In the genomic region with DNA sequence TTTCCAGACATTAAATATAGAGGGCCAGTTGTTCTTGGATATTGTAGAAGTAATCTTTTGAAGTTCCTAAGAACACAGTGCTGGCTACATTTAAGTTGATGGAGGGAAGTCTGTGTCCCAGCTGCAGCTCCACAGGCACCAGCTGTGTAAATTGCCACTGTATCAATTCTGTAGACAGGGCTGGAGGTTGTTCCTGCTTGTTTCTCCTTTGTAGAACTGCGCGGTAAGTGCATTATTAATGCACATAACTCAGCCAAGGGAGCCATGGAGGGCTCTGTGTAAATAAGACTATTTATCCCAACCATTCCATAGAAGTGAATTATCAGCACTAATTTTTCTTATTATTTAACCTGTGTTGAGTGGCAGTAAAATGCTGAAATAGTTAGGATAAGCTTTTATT, we compare ENCODE assay signal across 17 mouse cellular contexts.
DNase-seq lines count a peak whose midpoint lies in the region; ATAC-seq and TF ChIP-seq lines count a peak whose summit lies in the region.
"Had no signal": no experiment of that assay in that cellular context is flagged by ENCODE, and none has a peak within 500 bp of the region (broad histone marks: within the 10 kb centered on the region; RNA-seq: fewer than 3 reads in every experiment).

No protein-coding gene starts in this region.

- no peak overlapping the region for H3K4me3 ChIP-seq in forebrain, embryonic 14.5 days (ENCODE audit: low read depth, low read length)
- no peak overlapping the region for H3K4me3 ChIP-seq in forebrain, embryonic 11.5 days (ENCODE audit: low read depth, low read length)
- H3K4me3 ChIP-seq in midbrain, embryonic 13.5 days (replicated peaks) = no peak overlapping the region
- H3K4me3 ChIP-seq in midbrain, embryonic 15.5 days = no peak overlapping the region
- no peak overlapping the region for H3K4me3 ChIP-seq in midbrain, postnatal 0 days (ENCODE audit: low read depth, low read length)
- H3K4me3 ChIP-seq: embryonic facial prominence, embryonic 10.5 days; forebrain, embryonic 15.5 days; heart, embryonic 13.5 days had no signal

- TF ChIP-seq CTCF in brain, embryonic 14.5 days (IDR thresholded peaks at IDR 0.05; ENCODE audit: borderline replicate concordance, extremely low read depth, insufficient read depth, insufficient read length) = no peak
- no peak for TF ChIP-seq CTCF in midbrain, postnatal 0 days (IDR thresholded peaks at IDR 0.05)

- H3K36me3 ChIP-seq in forebrain, embryonic 14.5 days (ENCODE audit: control insufficient read depth, insufficient read depth, low read length) = no peaks in the 10 kb centered on the region
- no peaks in the 10 kb centered on the region for H3K36me3 ChIP-seq in forebrain, embryonic 11.5 days (ENCODE audit: control insufficient read depth, insufficient read depth, low read length)
- no peaks in the 10 kb centered on the region for H3K36me3 ChIP-seq in midbrain, embryonic 13.5 days
- no peaks in the 10 kb centered on the region for H3K36me3 ChIP-seq in midbrain, embryonic 15.5 days (replicated peaks)
- H3K36me3 ChIP-seq in midbrain, postnatal 0 days (ENCODE audit: insufficient read depth, low read length) = no peaks in the 10 kb centered on the region
- H3K36me3 ChIP-seq: forebrain, embryonic 15.5 days had no signal

- TF ChIP-seq POLR2A in brain, embryonic 14.5 days (IDR thresholded peaks at IDR 0.05; ENCODE audit: borderline replicate concordance, extremely low read depth, insufficient read depth, insufficient read length, poor library complexity, severe bottlenecking) = no peak

- H3K9me3 ChIP-seq in forebrain, embryonic 14.5 days (replicated peaks; ENCODE audit: control insufficient read depth, low read length) = no peaks in the 10 kb centered on the region
- H3K9me3 ChIP-seq in forebrain, embryonic 11.5 days (ENCODE audit: control insufficient read depth, low read length) = no peaks in the 10 kb centered on the region
- H3K9me3 ChIP-seq in midbrain, embryonic 13.5 days = no peaks in the 10 kb centered on the region
- no peaks in the 10 kb centered on the region for H3K9me3 ChIP-seq in midbrain, embryonic 15.5 days
- H3K9me3 ChIP-seq in midbrain, postnatal 0 days (ENCODE audit: low read length) = no peaks in the 10 kb centered on the region
- H3K9me3 ChIP-seq: embryonic facial prominence, embryonic 10.5 days; forebrain, embryonic 15.5 days; heart, embryonic 13.5 days had no signal

- WGBS in forebrain, embryonic 14.5 days = 96% methylated on average over 2 of the region's 2 CpGs
- WGBS in forebrain, embryonic 11.5 days = 94% methylated on average over 2 of the region's 2 CpGs
- WGBS in midbrain, embryonic 13.5 days = 57% methylated on average over 2 of the region's 2 CpGs
- WGBS in midbrain, embryonic 15.5 days = 50% methylated on average over 2 of the region's 2 CpGs
- WGBS in midbrain, postnatal 0 days = 36% methylated on average over 2 of the region's 2 CpGs

- H3K9ac ChIP-seq in forebrain, embryonic 14.5 days (ENCODE audit: low read length) = no peak overlapping the region
- H3K9ac ChIP-seq in forebrain, embryonic 11.5 days (ENCODE audit: low read length) = no peak overlapping the region
- H3K9ac ChIP-seq in midbrain, embryonic 13.5 days (replicated peaks) = no peak overlapping the region
- H3K9ac ChIP-seq in midbrain, embryonic 15.5 days = no peak overlapping the region
- H3K9ac ChIP-seq in midbrain, postnatal 0 days (replicated peaks; ENCODE audit: low read length, poor library complexity, severe bottlenecking) = no peak overlapping the region
- H3K9ac ChIP-seq: forebrain, embryonic 15.5 days; heart, embryonic 13.5 days had no signal

- H3K27me3 ChIP-seq in forebrain, embryonic 14.5 days (replicated peaks; ENCODE audit: control insufficient read depth, insufficient read depth, low read length) = no peaks in the 10 kb centered on the region
- no peaks in the 10 kb centered on the region for H3K27me3 ChIP-seq in forebrain, embryonic 11.5 days (ENCODE audit: control insufficient read depth, insufficient read depth, low read length)
- no peaks in the 10 kb centered on the region for H3K27me3 ChIP-seq in midbrain, embryonic 13.5 days
- H3K27me3 ChIP-seq in midbrain, embryonic 15.5 days (replicated peaks) = no peaks in the 10 kb centered on the region
- no peaks in the 10 kb centered on the region for H3K27me3 ChIP-seq in midbrain, postnatal 0 days (ENCODE audit: insufficient read depth, low read length)
- H3K27me3 ChIP-seq: forebrain, embryonic 15.5 days; heart, embryonic 13.5 days had no signal

- H3K4me2 ChIP-seq in forebrain, embryonic 14.5 days (ENCODE audit: low read length) = no peak overlapping the region
- H3K4me2 ChIP-seq in forebrain, embryonic 11.5 days (ENCODE audit: low read depth, low read length, severe bottlenecking) = no peak overlapping the region
- H3K4me2 ChIP-seq in midbrain, embryonic 13.5 days (replicated peaks) = no peak overlapping the region
- no peak overlapping the region for H3K4me2 ChIP-seq in midbrain, embryonic 15.5 days
- H3K4me2 ChIP-seq in midbrain, postnatal 0 days (ENCODE audit: low read depth, low read length, poor library complexity, severe bottlenecking) = no peak overlapping the region
- H3K4me2 ChIP-seq: forebrain, embryonic 15.5 days; heart, embryonic 13.5 days had no signal

- ATAC-seq in forebrain, embryonic 14.5 days = peak; percentile 54; the same call in 1 of the 2 replicates
- ATAC-seq in forebrain, embryonic 11.5 days (replicated peaks; ENCODE audit: low FRiP score) = no peak
- ATAC-seq in midbrain, embryonic 13.5 days = 0 out of 2 replicates have a peak, but pooled peaks have one; percentile 43
- no peak for ATAC-seq in midbrain, embryonic 15.5 days (replicated peaks)
- ATAC-seq in midbrain, postnatal 0 days (ENCODE audit: low FRiP score) = no peak
- ATAC-seq: forebrain, embryonic 15.5 days had no signal

- no peaks in the 10 kb centered on the region for H3K4me1 ChIP-seq in forebrain, embryonic 14.5 days (ENCODE audit: control insufficient read depth, insufficient read depth, low read length)
- no peaks in the 10 kb centered on the region for H3K4me1 ChIP-seq in forebrain, embryonic 11.5 days (replicated peaks; ENCODE audit: control insufficient read depth, insufficient read depth, low read length)
- no peaks in the 10 kb centered on the region for H3K4me1 ChIP-seq in midbrain, embryonic 13.5 days (replicated peaks)
- H3K4me1 ChIP-seq in midbrain, embryonic 15.5 days = no peaks in the 10 kb centered on the region
- no peaks in the 10 kb centered on the region for H3K4me1 ChIP-seq in midbrain, postnatal 0 days (ENCODE audit: insufficient read depth, low read length)
- H3K4me1 ChIP-seq: embryonic facial prominence, embryonic 10.5 days; forebrain, embryonic 15.5 days; heart, embryonic 13.5 days had no signal

- H3K27ac ChIP-seq in forebrain, embryonic 14.5 days (ENCODE audit: low read depth, low read length) = no peak overlapping the region
- no peak overlapping the region for H3K27ac ChIP-seq in forebrain, embryonic 11.5 days (ENCODE audit: low read depth, low read length)
- H3K27ac ChIP-seq in midbrain, embryonic 13.5 days = no peak overlapping the region
- H3K27ac ChIP-seq in midbrain, embryonic 15.5 days = no peak overlapping the region
- H3K27ac ChIP-seq in midbrain, postnatal 0 days (ENCODE audit: low read depth, low read length) = no peak overlapping the region
- H3K27ac ChIP-seq: embryonic facial prominence, embryonic 10.5 days; forebrain, embryonic 15.5 days; heart, embryonic 13.5 days had no signal

- peak; percentile 23 for DNase-seq in forebrain, embryonic 14.5 days (ENCODE audit: low spot score)
- DNase-seq in forebrain, embryonic 11.5 days (ENCODE audit: low spot score) = no peak
- DNase-seq in brain, embryonic 14.5 days (ENCODE audit: low read depth) = peak; percentile 59
- peak; percentile 8 for DNase-seq in midbrain, postnatal 0 days (ENCODE audit: low spot score)
- no peak for DNase-seq in thymus, postnatal 0 days (ENCODE audit: low spot score)
- DNase-seq: adrenal gland, postnatal 10 days; cerebellum, adult 11-12 months; cerebellum, adult 9-10 months; cerebellum, postnatal 25 days; gastrocnemius, postnatal 36 days; heart, adult 11 months; heart, postnatal 36 days had no signal

Comparison
In these comparisons a context has a peak if more than half of its experiments do, and no peak if none do; other contexts are left out.
1. ATAC-seq: peak in forebrain, embryonic 14.5 days (single experiment) and midbrain, embryonic 13.5 days (single experiment); none in forebrain, embryonic 11.5 days (single experiment), midbrain, embryonic 15.5 days (single experiment) and midbrain, postnatal 0 days (single experiment).
2. DNase-seq: peak in forebrain, embryonic 14.5 days (single experiment), brain, embryonic 14.5 days (single experiment) and midbrain, postnatal 0 days (single experiment); none in forebrain, embryonic 11.5 days (single experiment) and thymus, postnatal 0 days (single experiment).